Mouse (Mus musculus) midbrain, embryonic 14.5 days (tissue): ENCODE data around the gene Gm20388. TPM values are rescaled to one million over a fixed set of nuclear protein-coding genes. Genes with fewer than 3 reads are reported as not detected.

Source experiments
- ATAC-seq: fragments of 200-750 bp; cut with Nextera tagmentation; 2 replicates; pipeline ENCODE4 v1.8.0; 2017; ENCODE audit warnings: moderate number of reproducible peaks, moderate library complexity; ENCODE audit not compliant: low FRiP score, low TSS enrichment
- DNase-seq: peaks from one replicate; pipeline ENCODE4 v3.0.0-alpha.2; 2015
- H3K27ac ChIP-seq: fragments of 300-500 bp; sonication (generic); replicated peaks from 2 replicates; pipeline ENCODE4 v1.5.1; 2014; ENCODE audit warnings: mild to moderate bottlenecking, low read depth, low read length, moderate library complexity
- H3K27me3 ChIP-seq: fragments of 300-500 bp; sonication (generic); 2 replicates; pipeline ENCODE4 v1.6.1; 2014; ENCODE audit warnings: low read length, control low read depth, mixed read lengths; ENCODE audit not compliant: control insufficient read depth, insufficient read depth
- H3K36me3 ChIP-seq: fragments of 300-500 bp; sonication (generic); 2 replicates; pipeline ENCODE4 v1.6.1; 2014; ENCODE audit warnings: low read length, control low read depth; ENCODE audit not compliant: control insufficient read depth, insufficient read depth
- H3K4me1 ChIP-seq: fragments of 300-500 bp; sonication (generic); 2 replicates; pipeline ENCODE4 v1.6.1; 2014; ENCODE audit warnings: mild to moderate bottlenecking, antibody characterized with exemption, low read length, control low read depth; ENCODE audit not compliant: control insufficient read depth, insufficient read depth
- H3K4me2 ChIP-seq: fragments of 300-500 bp; sonication (generic); 2 replicates; pipeline ENCODE4 v1.6.1; 2014; ENCODE audit warnings: mild to moderate bottlenecking, low read length, moderate library complexity
- H3K4me3 ChIP-seq: fragments of 300-500 bp; sonication (generic); replicated peaks from 2 replicates; pipeline ENCODE4 v1.5.1; 2014; ENCODE audit warnings: low read depth, low read length
- H3K9ac ChIP-seq: fragments of 300-500 bp; sonication (generic); replicated peaks from 2 replicates; pipeline ENCODE4 v1.6.1; 2014; ENCODE audit warnings: mild to moderate bottlenecking, low read length, moderate library complexity
- H3K9me3 ChIP-seq: fragments of 300-500 bp; sonication (generic); 2 replicates; pipeline ENCODE4 v1.6.1; 2016; ENCODE audit warnings: low read length, control low read depth, mixed read lengths; ENCODE audit not compliant: control insufficient read depth
- WGBS: fragments of 180-500 bp; shearing (Covaris S2); extraction: QIAGEN DNeasy Blood & Tissue Kit; methylation state at CpG from one replicate; pipeline ENCODE4 v1.1.7; 2014; 5-methylcytosine and 5-hydroxymethylcytosine counted together
- polyA plus RNA-seq: library from polyadenylated mRNA; unstranded; fragments of >200 nt; fragmentation: Nextera tagmentation; extraction: Ambion mirVana; gene quantifications from 2 replicates; pipeline ENCODE4 v1.2.1, GENCODE M21; 2014

Gene Gm20388
- polyA plus RNA-seq, 1 experiment from 2014 or later, result 4.1 TPM

DNA sequence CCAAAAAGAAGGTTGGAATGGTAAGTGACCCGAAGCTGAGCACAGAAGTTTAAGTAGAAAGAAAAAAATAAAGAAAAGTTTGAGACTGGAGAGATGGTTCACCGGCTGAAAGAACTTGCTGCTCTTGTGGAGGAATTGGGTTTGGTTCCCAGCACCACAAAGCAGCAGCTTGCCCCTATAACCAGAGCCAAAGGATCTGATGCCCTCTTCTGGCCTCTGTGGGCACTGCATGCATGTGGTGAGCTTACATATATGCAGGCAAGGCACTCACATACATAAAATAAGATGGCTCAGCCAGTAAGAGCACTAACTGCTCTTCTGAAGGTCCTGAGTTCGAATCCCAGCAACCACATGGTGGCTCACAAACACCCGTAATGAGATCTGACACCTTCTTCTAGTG lies 3429.4 kb downstream of the Gm20388 start:
- WGBS, result 99% methylated on average over 4 of the region's 4 CpGs
- no peak for DNase-seq
- Histone ChIP-seq H3K27me3 (no peaks in the 10 kb centered on the region), H3K4me3 (no peak overlapping the region), H3K9me3 (no peaks in the 10 kb centered on the region), H3K9ac (no peak overlapping the region), H3K36me3 (0 out of 2 replicates have a peak, but pooled peaks cover 10% of the 10 kb centered on the region), H3K4me2 (no peak overlapping the region), H3K4me1 (peaks cover 8% of the 10 kb centered on the region), H3K27ac (no peak overlapping the region)
- no peak for ATAC-seq

GRCm38 (mm10) chr8:123341040-123342015 lies 3430.7 kb downstream of the Gm20388 start:
- no peak overlapping the region for H3K9ac ChIP-seq
- ATAC-seq (no peak), DNase-seq (no peak)
- no peak overlapping the region for H3K4me2 ChIP-seq
- no peak overlapping the region for H3K4me3 ChIP-seq
- H3K4me1 ChIP-seq, result no peaks in the 10 kb centered on the region
- H3K36me3 ChIP-seq, result 0 out of 2 replicates have a peak, but pooled peaks cover 10% of the 10 kb centered on the region
- H3K27me3 ChIP-seq, result no peaks in the 10 kb centered on the region
- H3K9me3 ChIP-seq, result no peaks in the 10 kb centered on the region
- 92% methylated on average over 27 of the region's 27 CpGs for WGBS
- no peak overlapping the region for H3K27ac ChIP-seq

- Histone ChIP-seq H3K9me3 (no peaks in the 10 kb centered on the region), H3K27ac (no peak overlapping the region), H3K4me1 (no peaks in the 10 kb centered on the region), H3K36me3 (0 out of 2 replicates have a peak, but pooled peaks cover 7% of the 10 kb centered on the region), H3K27me3 (no peaks in the 10 kb centered on the region), H3K4me2 (no peak overlapping the region), H3K9ac (no peak overlapping the region), H3K4me3 (no peak overlapping the region)
- no peak for ATAC-seq
- no peak for DNase-seq
- WGBS, result 87% methylated on average over 8 of the region's 8 CpGs
Observed at GRCm38 (mm10) chr8:123342253-123342652, 3431.6 kb downstream of the Gm20388 start.

GRCm38 (mm10) chr8:123342911-123343310 lies 3432.3 kb downstream of the Gm20388 start:
- WGBS, result 85% methylated on average over 7 of the region's 7 CpGs
- peaks cover 8% of the 10 kb centered on the region for H3K36me3 ChIP-seq
- no peaks in the 10 kb centered on the region for H3K27me3 ChIP-seq
- ATAC-seq (no peak), DNase-seq (no peak)
- H3K4me3 ChIP-seq, result no peak overlapping the region
- no peak overlapping the region for H3K27ac ChIP-seq
- no peak overlapping the region for H3K9ac ChIP-seq
- H3K9me3 ChIP-seq, result no peaks in the 10 kb centered on the region
- H3K4me1 ChIP-seq, result no peaks in the 10 kb centered on the region
- no peak overlapping the region for H3K4me2 ChIP-seq

- Histone ChIP-seq H3K36me3 (peaks cover 13% of the 10 kb centered on the region), H3K27ac (no peak overlapping the region), H3K4me2 (no peak overlapping the region), H3K4me3 (no peak overlapping the region), H3K9ac (no peak overlapping the region), H3K4me1 (no peaks in the 10 kb centered on the region), H3K27me3 (no peaks in the 10 kb centered on the region), H3K9me3 (no peaks in the 10 kb centered on the region)
- ATAC-seq (no peak), DNase-seq (no peak)
- WGBS, result 90% methylated on average over 12 of the region's 12 CpGs
Observed at GRCm38 (mm10) chr8:123343422-123343821, 3432.8 kb downstream of the Gm20388 start.

- ATAC-seq (no peak), DNase-seq (no peak)
- no peak overlapping the region for H3K4me3 ChIP-seq
- no peak overlapping the region for H3K9ac ChIP-seq
- no peaks in the 10 kb centered on the region for H3K4me1 ChIP-seq
- 90% methylated on average over 8 of the region's 8 CpGs for WGBS
- no peaks in the 10 kb centered on the region for H3K9me3 ChIP-seq
- H3K27ac ChIP-seq, result no peak overlapping the region
- H3K27me3 ChIP-seq, result no peaks in the 10 kb centered on the region
- no peak overlapping the region for H3K4me2 ChIP-seq
- peaks cover 24% of the 10 kb centered on the region for H3K36me3 ChIP-seq
Observed at GRCm38 (mm10) chr8:123345135-123345534, 3434.5 kb downstream of the Gm20388 start.

- ATAC-seq (no peak), DNase-seq (no peak)
- H3K36me3 ChIP-seq, result peaks cover 27% of the 10 kb centered on the region
- no peak overlapping the region for H3K4me3 ChIP-seq
- no peak overlapping the region for H3K9ac ChIP-seq
- H3K4me2 ChIP-seq, result no peak overlapping the region
- H3K27ac ChIP-seq, result no peak overlapping the region
- WGBS, result 90% methylated on average over 6 of the region's 6 CpGs
- no peaks in the 10 kb centered on the region for H3K4me1 ChIP-seq
- no peaks in the 10 kb centered on the region for H3K9me3 ChIP-seq
- no peaks in the 10 kb centered on the region for H3K27me3 ChIP-seq
Observed at GRCm38 (mm10) chr8:123345856-123346255, 3435.2 kb downstream of the Gm20388 start.

DNA sequence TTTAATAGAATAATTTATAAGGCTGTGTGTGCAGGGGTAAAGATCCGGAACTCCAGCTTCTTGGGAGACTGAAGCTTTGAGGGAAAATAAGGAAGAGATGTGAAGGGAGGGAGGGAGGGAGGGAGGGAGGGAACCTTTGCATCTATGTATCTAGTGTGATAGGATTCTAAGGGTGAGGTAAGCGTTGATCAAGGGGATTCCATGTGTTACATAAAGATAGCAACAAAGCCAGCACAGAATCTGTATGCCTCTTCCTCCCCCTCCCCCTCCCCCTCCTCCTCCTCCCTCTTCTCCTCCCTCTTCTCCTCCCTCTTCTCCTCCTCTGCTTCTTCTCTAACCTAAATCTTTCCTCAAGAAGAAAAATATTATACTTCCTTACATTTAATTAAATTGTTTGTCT lies 3436.7 kb downstream of the Gm20388 start:
- DNase-seq, result no peak
- 78% methylated on average over 2 of the region's 2 CpGs for WGBS
- Histone ChIP-seq H3K9ac (no peak overlapping the region), H3K4me3 (no peak overlapping the region), H3K27me3 (no peaks in the 10 kb centered on the region), H3K4me1 (no peaks in the 10 kb centered on the region), H3K9me3 (no peaks in the 10 kb centered on the region), H3K4me2 (no peak overlapping the region), H3K27ac (no peak overlapping the region), H3K36me3 (peaks cover 30% of the 10 kb centered on the region)
- no peak for ATAC-seq
